Mouse (Mus musculus) thymus, postnatal 4 days (tissue): ENCODE measurements around the gene Gm49601.
A peak's percentile ranks its signal among the peaks of the same experiment; 100 is the strongest.

ENCODE experiments used
- DNase-seq: peaks from one replicate; pipeline ENCODE4 v3.0.0; 2021

The Gm49601 gene

GRCm38 (mm10) chr16:18629390-18630231 lies 3.4 kb upstream of the Gm49601 start, which contains the start of gene Sept5:
Sept5 (minus strand) TSS chr16:18629954.
- peak; percentile 63 for DNase-seq

GRCm38 (mm10) chr16:18628948-18629340 lies 2.7 kb upstream of the Gm49601 start:
- DNase-seq, result no peak

GRCm38 (mm10) chr16:18628206-18628947 lies 2.1 kb upstream of the Gm49601 start:
- no peak for DNase-seq

- no peak for DNase-seq
Observed at GRCm38 (mm10) chr16:18627163-18627562, 936 bp upstream of the Gm49601 start.

GRCm38 (mm10) chr16:18625791-18626311 lies 376 bp downstream of the Gm49601 start:
- DNase-seq, result no peak

GRCm38 (mm10) chr16:18625097-18625496 lies 1.1 kb downstream of the Gm49601 start:
- DNase-seq, result no peak

GRCm38 (mm10) chr16:18624641-18625040 lies 1.6 kb downstream of the Gm49601 start:
- DNase-seq, result peak; percentile 8

GRCm38 (mm10) chr16:18623751-18624540 lies 2.3 kb downstream of the Gm49601 start:
- peak; percentile 22 for DNase-seq

- peak; percentile 20 for DNase-seq
Observed at GRCm38 (mm10) chr16:18622916-18623750, 3.1 kb downstream of the Gm49601 start.

- peak; percentile 21 for DNase-seq
Observed at GRCm38 (mm10) chr16:18622019-18622418, 4.2 kb downstream of the Gm49601 start, which contains the start of gene Gp1bb. Gp1bb (minus strand) TSS chr16:18622403.

- peak; percentile 23 for DNase-seq
Observed at GRCm38 (mm10) chr16:18621362-18622001, 4.7 kb downstream of the Gm49601 start.

- DNase-seq, result peak; percentile 51
Observed at GRCm38 (mm10) chr16:18620601-18621361, 5.4 kb downstream of the Gm49601 start.

GRCm38 (mm10) chr16:18620201-18620600 lies 6.0 kb downstream of the Gm49601 start:
- DNase-seq, result no peak

- DNase-seq, result no peak
Observed at GRCm38 (mm10) chr16:18619110-18619509, 7.1 kb downstream of the Gm49601 start.

- DNase-seq, result peak; percentile 12
Observed at GRCm38 (mm10) chr16:18618297-18618696, 7.9 kb downstream of the Gm49601 start.

- peak; percentile 94 for DNase-seq
Observed at GRCm38 (mm10) chr16:18617370-18618065, 8.7 kb downstream of the Gm49601 start.

- DNase-seq, result no peak
Observed at GRCm38 (mm10) chr16:18613301-18613700, 12.9 kb downstream of the Gm49601 start.

- no peak for DNase-seq
Observed at GRCm38 (mm10) chr16:18611752-18612151, 14.5 kb downstream of the Gm49601 start.

GRCm38 (mm10) chr16:18609099-18609498 lies 17.1 kb downstream of the Gm49601 start:
- no peak for DNase-seq

GRCm38 (mm10) chr16:18608226-18608625 lies 18.0 kb downstream of the Gm49601 start:
- peak; percentile 16 for DNase-seq
